Mouse (Mus musculus) ES-Bruce4 (cell line): ENCODE results near the gene Fam189a2.

Experiments used
- CTCF ChIP-seq: IDR thresholded peaks from one replicate; pipeline ENCODE4 v1.8.1; 2011; ENCODE audit warnings: low read depth, low read length
- POLR2A ChIP-seq: IDR thresholded peaks from one replicate; pipeline ENCODE4 v1.8.1; 2011; ENCODE audit warnings: low read length; ENCODE audit not compliant: insufficient read depth

- TF ChIP-seq CTCF (no peak), POLR2A (no peak)
Measured at GRCm38 (mm10) chr19:24025876-24026275, 4.9 kb downstream of the Fam189a2 start.
